Mouse (Mus musculus): ENCODE measurements around the gene Neurl2.
A peak's percentile ranks its signal among the peaks of the same experiment; 100 is the strongest.

- peak; percentile 78 for TF ChIP-seq CTCF (IDR thresholded peaks at IDR 0.05; ENCODE audit: insufficient read depth, low read length)
- no peak; the same call in 1 of the 2 replicates for TF ChIP-seq POLR2A (IDR thresholded peaks at IDR 0.05; ENCODE audit: borderline replicate concordance, extremely low read depth, low read depth, low read length)
Observed at GRCm38 (mm10) chr2:164794293-164794692, 39.0 kb downstream of the Neurl2 start.

Measured in lung, adult 2 months (tissue).